Mouse (Mus musculus): ENCODE measurements around the gene Rasgef1c. TPM values are rescaled to one million over a fixed set of nuclear protein-coding genes. Genes with fewer than 3 reads are reported as not detected.

The Rasgef1c gene
- polyA plus RNA-seq, 1 experiment from 2014 or later, result 0.05 TPM

GRCm38 (mm10) chr11:49888469-49888868 is 13.2 kb upstream of the Rasgef1c start:
- H3K27ac ChIP-seq (replicated peaks), result no peak overlapping the region
- ATAC-seq (ENCODE audit: insufficient read depth), result no peak
- no peak overlapping the region for H3K4me2 ChIP-seq
- WGBS (ENCODE audit: insufficient replicate concordance), result 65% methylated on average over 5 of the region's 5 CpGs
- H3K4me1 ChIP-seq (replicated peaks), result 0 out of 2 replicates have a peak, but pooled peaks cover 3% of the 10 kb centered on the region
- no peaks in the 10 kb centered on the region for H3K9me3 ChIP-seq (replicated peaks)
- no peaks in the 10 kb centered on the region for H3K27me3 ChIP-seq
- no peak overlapping the region for H3K4me3 ChIP-seq (replicated peaks)
- no peak overlapping the region for H3K9ac ChIP-seq
- H3K36me3 ChIP-seq (replicated peaks), result peaks cover 20% of the 10 kb centered on the region

DNA sequence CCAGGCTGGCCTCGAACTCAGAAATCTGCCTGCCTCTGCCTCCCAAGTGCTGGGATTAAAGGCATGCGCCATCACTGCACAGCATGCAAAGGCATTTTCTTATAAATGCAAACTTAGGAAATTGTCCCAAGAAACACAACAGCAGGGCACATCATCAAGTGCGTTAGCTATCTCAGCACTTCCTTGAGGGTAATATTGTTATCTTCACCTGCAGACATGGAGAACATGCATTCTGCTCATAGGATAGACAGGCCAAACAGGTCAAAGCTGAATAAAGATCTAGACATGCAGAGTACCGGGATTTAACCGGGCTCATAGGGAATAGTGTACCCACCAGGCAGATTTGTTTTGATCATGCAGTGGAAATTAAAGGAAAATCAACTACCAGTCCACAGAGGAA is 9.6 kb upstream of the Rasgef1c start:
- Histone ChIP-seq H3K4me3 (replicated peaks) (no peak overlapping the region), H3K4me1 (replicated peaks) (0 out of 2 replicates have a peak, but pooled peaks cover 3% of the 10 kb centered on the region), H3K27ac (replicated peaks) (no peak overlapping the region), H3K9ac (no peak overlapping the region), H3K27me3 (0 out of 2 replicates have a peak, but pooled peaks cover 10% of the 10 kb centered on the region), H3K9me3 (replicated peaks) (no peaks in the 10 kb centered on the region), H3K36me3 (replicated peaks) (peaks cover 12% of the 10 kb centered on the region; the same call in 1 of the 2 replicates), H3K4me2 (no peak overlapping the region)
- WGBS (ENCODE audit: insufficient replicate concordance), result 51% methylated on average over 5 of the region's 5 CpGs
- ATAC-seq (ENCODE audit: insufficient read depth), result no peak

GRCm38 (mm10) chr11:49893806-49894205 is 7.8 kb upstream of the Rasgef1c start:
- 56% methylated on average over 11 of the region's 11 CpGs for WGBS (ENCODE audit: insufficient replicate concordance)
- Histone ChIP-seq H3K9ac (no peak overlapping the region), H3K36me3 (replicated peaks) (peaks cover 2% of the 10 kb centered on the region; the same call in 1 of the 2 replicates), H3K27ac (replicated peaks) (no peak overlapping the region), H3K4me1 (replicated peaks) (0 out of 2 replicates have a peak, but pooled peaks cover 3% of the 10 kb centered on the region), H3K9me3 (replicated peaks) (no peaks in the 10 kb centered on the region), H3K4me3 (replicated peaks) (no peak overlapping the region), H3K4me2 (no peak overlapping the region), H3K27me3 (peaks cover 15% of the 10 kb centered on the region)
- no peak for ATAC-seq (ENCODE audit: insufficient read depth)

DNA sequence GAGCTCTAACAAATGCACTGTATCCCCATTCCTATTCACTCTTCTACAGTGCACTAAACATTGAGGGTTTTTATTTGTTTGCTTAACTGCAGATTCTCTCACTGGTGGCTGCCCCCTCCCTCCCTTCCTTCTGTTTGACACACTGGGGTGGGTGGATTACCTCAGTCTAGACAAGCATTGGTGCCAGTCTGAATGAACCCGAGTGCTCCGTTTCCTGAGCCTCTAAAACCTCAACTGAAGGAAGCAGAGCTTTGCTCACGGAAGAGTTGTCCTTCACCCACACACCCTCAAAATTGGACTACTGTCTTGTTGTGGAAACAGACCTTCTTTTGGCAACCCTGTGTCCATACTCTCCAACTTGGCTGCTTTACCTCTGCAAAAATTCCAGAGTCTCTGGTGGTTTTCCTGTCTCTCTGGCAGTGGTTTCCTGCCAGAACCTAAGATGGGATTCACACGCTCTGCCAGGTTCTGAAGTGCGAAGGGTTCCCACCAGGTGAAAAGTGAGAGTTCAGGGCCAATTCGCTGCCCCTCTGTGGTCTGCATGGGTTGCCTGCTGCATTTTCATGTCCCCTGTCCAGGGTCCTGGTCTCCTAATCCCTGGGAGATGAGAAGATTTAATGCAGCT is 5.6 kb upstream of the Rasgef1c start:
- WGBS (ENCODE audit: insufficient replicate concordance), result 8% methylated on average over 6 of the region's 6 CpGs
- Histone ChIP-seq H3K9ac (no peak overlapping the region), H3K4me3 (replicated peaks) (no peak overlapping the region), H3K4me2 (no peak overlapping the region), H3K27ac (replicated peaks) (no peak overlapping the region), H3K4me1 (replicated peaks) (0 out of 2 replicates have a peak, but pooled peaks cover 3% of the 10 kb centered on the region), H3K9me3 (replicated peaks) (no peaks in the 10 kb centered on the region), H3K36me3 (replicated peaks) (no peaks in the 10 kb centered on the region), H3K27me3 (peaks cover 38% of the 10 kb centered on the region)
- ATAC-seq (ENCODE audit: insufficient read depth), result no peak

DNA sequence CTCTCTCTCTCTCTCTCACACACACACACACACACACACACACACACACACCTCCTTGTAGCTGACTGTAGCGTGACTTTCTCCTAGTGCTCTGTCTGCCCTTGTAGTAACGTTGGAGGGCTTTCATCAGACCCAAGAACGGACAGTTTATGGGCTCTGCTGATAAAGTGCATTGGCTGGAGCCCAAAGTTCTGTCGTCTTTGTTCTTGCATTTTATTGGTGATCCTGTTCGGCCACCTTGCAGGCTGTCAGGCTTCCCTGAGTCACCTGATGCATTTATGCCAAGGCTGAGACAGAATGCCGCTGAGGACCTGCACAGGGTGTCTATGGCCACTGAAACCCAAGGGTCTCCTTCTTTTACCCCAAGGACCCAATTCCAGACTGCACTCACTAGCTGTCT is 1.6 kb upstream of the Rasgef1c start:
- Histone ChIP-seq H3K4me3 (replicated peaks) (no peak overlapping the region), H3K9ac (no peak overlapping the region), H3K27ac (replicated peaks) (no peak overlapping the region), H3K36me3 (replicated peaks) (no peaks in the 10 kb centered on the region), H3K27me3 (peaks cover 68% of the 10 kb centered on the region), H3K4me1 (replicated peaks) (peaks cover 6% of the 10 kb centered on the region), H3K4me2 (no peak overlapping the region), H3K9me3 (replicated peaks) (no peaks in the 10 kb centered on the region)
- ATAC-seq (ENCODE audit: insufficient read depth), result no peak
- WGBS (ENCODE audit: insufficient replicate concordance), result 34% methylated on average over 6 of the region's 6 CpGs

DNA sequence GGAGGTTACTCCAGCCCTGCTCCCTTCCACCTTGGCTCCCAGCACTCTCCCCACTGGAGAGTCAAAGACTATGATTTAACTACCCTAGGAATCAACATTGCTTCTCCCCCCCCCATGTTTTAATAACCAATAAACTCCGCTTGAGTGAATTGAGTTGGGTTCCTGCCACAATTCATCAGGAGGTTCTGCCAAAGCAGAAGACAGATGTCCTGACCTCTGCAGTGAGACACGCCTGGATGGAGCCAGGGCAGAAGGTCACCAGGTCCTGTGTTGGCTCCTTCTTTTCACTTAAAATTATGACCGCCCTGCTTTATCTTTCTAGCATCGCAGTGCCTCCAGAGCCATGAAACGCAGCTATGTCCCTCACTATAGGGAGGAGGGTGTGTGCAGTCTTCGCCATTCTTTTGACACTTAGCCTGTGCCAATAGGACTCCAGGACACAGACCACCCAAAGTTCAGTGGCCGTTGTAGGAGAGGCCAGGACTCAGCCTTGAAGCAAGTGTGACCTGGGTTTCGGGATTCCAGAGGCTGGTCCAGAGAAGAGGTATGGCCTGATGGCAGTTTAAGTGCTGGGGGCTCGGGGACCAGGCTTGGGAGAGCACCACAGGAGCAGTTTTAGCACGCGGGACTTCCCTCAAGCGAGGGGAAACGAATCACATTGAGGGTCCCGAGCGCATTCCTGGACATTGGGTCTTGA is 525 bp upstream of the Rasgef1c start:
- H3K4me1 ChIP-seq (replicated peaks), result peaks cover 6% of the 10 kb centered on the region
- H3K9ac ChIP-seq, result no peak overlapping the region
- H3K4me3 ChIP-seq (replicated peaks), result peak overlapping the region; percentile 54
- no peak for ATAC-seq (ENCODE audit: insufficient read depth)
- peak overlapping the region; percentile 87 for H3K4me2 ChIP-seq
- no peaks in the 10 kb centered on the region for H3K36me3 ChIP-seq (replicated peaks)
- H3K27ac ChIP-seq (replicated peaks), result no peak overlapping the region
- no peaks in the 10 kb centered on the region for H3K9me3 ChIP-seq (replicated peaks)
- peaks cover 66% of the 10 kb centered on the region for H3K27me3 ChIP-seq
- 27% methylated on average over 15 of the region's 15 CpGs for WGBS (ENCODE audit: insufficient replicate concordance)

GRCm38 (mm10) chr11:49903333-49903732 is 1.7 kb downstream of the Rasgef1c start:
- no peak overlapping the region for H3K4me2 ChIP-seq
- H3K9ac ChIP-seq, result no peak overlapping the region
- H3K4me1 ChIP-seq (replicated peaks), result peaks cover 6% of the 10 kb centered on the region
- peaks cover 61% of the 10 kb centered on the region for H3K27me3 ChIP-seq
- ATAC-seq (ENCODE audit: insufficient read depth), result no peak
- WGBS (ENCODE audit: insufficient replicate concordance), result 8% methylated on average over 7 of the region's 7 CpGs
- no peak overlapping the region for H3K4me3 ChIP-seq (replicated peaks)
- H3K9me3 ChIP-seq (replicated peaks), result no peaks in the 10 kb centered on the region
- H3K36me3 ChIP-seq (replicated peaks), result no peaks in the 10 kb centered on the region
- no peak overlapping the region for H3K27ac ChIP-seq (replicated peaks)

DNA sequence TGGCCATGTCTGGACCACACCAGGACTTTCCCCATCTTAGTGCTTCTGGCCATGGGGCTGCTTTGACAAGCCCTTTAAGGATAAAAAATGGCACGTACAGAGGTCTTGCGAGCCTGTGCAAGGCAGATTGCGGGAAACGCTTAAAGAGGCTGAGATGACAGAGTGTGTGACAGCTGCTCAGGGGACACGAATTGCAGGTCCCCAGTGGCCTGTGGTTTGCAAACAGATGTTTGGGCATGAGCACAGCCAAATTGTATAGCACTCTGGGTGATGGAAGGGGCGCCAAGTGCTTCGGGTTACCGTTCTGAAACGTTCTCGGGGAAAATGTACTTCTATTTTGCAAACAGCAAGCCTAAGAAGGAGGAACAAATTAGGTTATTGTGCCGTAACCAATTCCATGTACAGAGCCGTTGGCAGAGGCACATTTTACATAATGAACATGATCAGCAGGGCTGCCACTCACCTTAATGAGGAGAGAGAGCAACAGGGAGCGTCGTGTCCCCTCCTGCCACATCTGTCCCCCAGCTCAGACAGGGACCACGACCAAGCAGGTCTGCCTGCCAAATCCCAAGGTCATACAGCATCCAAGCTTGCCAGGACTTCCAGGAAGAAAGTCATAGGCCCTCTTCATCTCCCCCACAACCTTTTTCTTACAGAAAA is 17.0 kb downstream of the Rasgef1c start:
- Histone ChIP-seq H3K9ac (no peak overlapping the region), H3K4me1 (replicated peaks) (no peaks in the 10 kb centered on the region), H3K4me3 (replicated peaks) (no peak overlapping the region), H3K9me3 (replicated peaks) (no peaks in the 10 kb centered on the region), H3K27me3 (peaks cover 4% of the 10 kb centered on the region; the same call in 1 of the 2 replicates), H3K27ac (replicated peaks) (no peak overlapping the region), H3K36me3 (replicated peaks) (no peaks in the 10 kb centered on the region), H3K4me2 (no peak overlapping the region)
- WGBS (ENCODE audit: insufficient replicate concordance), result 60% methylated on average over 15 of the region's 15 CpGs
- no peak for ATAC-seq (ENCODE audit: insufficient read depth)

GRCm38 (mm10) chr11:49919304-49919703 is 17.7 kb downstream of the Rasgef1c start:
- Histone ChIP-seq H3K4me1 (replicated peaks) (no peaks in the 10 kb centered on the region), H3K9ac (no peak overlapping the region), H3K9me3 (replicated peaks) (no peaks in the 10 kb centered on the region), H3K36me3 (replicated peaks) (no peaks in the 10 kb centered on the region), H3K27me3 (peaks cover 4% of the 10 kb centered on the region; the same call in 1 of the 2 replicates), H3K4me2 (no peak overlapping the region), H3K4me3 (replicated peaks) (no peak overlapping the region), H3K27ac (replicated peaks) (no peak overlapping the region)
- no peak for ATAC-seq (ENCODE audit: insufficient read depth)
- WGBS (ENCODE audit: insufficient replicate concordance), result 26% methylated on average over 6 of the region's 6 CpGs

GRCm38 (mm10) chr11:49923539-49923938 is 21.9 kb downstream of the Rasgef1c start:
- ATAC-seq (ENCODE audit: insufficient read depth), result no peak
- WGBS (ENCODE audit: insufficient replicate concordance), result 79% methylated on average over 9 of the region's 9 CpGs
- H3K36me3 ChIP-seq (replicated peaks), result no peaks in the 10 kb centered on the region
- H3K4me2 ChIP-seq, result no peak overlapping the region
- H3K27ac ChIP-seq (replicated peaks), result no peak overlapping the region
- H3K9ac ChIP-seq, result no peak overlapping the region
- H3K4me3 ChIP-seq (replicated peaks), result no peak overlapping the region
- peaks cover 26% of the 10 kb centered on the region for H3K27me3 ChIP-seq
- H3K9me3 ChIP-seq (replicated peaks), result no peaks in the 10 kb centered on the region
- H3K4me1 ChIP-seq (replicated peaks), result no peaks in the 10 kb centered on the region

DNA sequence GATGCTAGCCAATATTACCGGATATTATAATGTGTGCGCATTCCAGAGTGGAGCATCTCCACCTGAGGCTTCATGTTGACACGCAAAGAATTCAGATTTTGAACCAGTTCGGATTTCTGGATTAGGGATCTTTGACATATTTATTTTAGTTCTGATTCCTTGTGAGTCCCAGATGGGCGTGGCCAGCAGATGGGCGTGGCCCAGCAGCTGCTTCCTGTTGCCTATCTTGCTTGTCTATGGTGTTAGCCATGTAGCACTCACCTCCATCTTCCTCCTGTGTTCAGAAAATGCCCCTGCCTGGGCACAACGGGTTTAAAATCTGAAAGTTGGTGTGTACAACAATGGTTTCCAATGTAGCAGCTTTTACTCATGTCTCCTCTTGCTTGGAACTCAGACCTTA is 24.5 kb downstream of the Rasgef1c start:
- Histone ChIP-seq H3K4me2 (no peak overlapping the region), H3K36me3 (replicated peaks) (no peaks in the 10 kb centered on the region), H3K4me3 (replicated peaks) (no peak overlapping the region), H3K4me1 (replicated peaks) (no peaks in the 10 kb centered on the region), H3K27me3 (peaks cover 28% of the 10 kb centered on the region), H3K9ac (no peak overlapping the region), H3K27ac (replicated peaks) (no peak overlapping the region), H3K9me3 (replicated peaks) (no peaks in the 10 kb centered on the region)
- WGBS (ENCODE audit: insufficient replicate concordance), result 46% methylated on average over 7 of the region's 7 CpGs
- ATAC-seq (ENCODE audit: insufficient read depth), result no peak

Data from liver, embryonic 15.5 days (tissue).